Mouse (Mus musculus) thymus, adult 18-20 months (tissue): ENCODE data around the gene C2cd2l.

ENCODE experiments used
- DNase-seq, 2 experiments: peaks; one replicate each; pipeline ENCODE4 v3.0.0; 2022; ENCODE audit warnings: mixed read lengths in 2 of 2

Gene C2cd2l

DNA sequence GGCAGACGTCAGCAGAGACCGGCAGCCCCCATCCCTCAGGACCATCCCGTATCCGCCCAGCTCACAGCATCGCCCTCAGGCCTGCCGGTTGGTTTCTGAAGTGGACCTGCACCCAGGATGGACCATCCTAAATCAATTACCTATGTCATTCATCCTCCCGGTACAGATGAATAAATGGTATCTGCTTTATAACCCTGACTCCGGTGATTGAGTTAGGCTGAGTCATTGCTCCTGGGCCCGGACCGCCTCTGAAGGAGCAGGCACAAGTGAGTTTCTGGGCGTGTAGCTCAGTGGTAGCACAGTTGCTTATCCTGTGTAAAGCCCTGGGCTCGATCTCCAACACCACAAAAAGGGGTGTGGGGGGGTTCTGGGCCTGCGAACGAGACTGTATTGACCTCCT is 58.7 kb downstream of the C2cd2l start:
- DNase-seq, result no peak
